Mouse (Mus musculus) heart, adult 18-20 months (tissue): ENCODE data around the gene 4930558C23Rik. TPM values are rescaled to one million over a fixed set of nuclear protein-coding genes. Genes with fewer than 3 reads are reported as not detected.
A peak's percentile ranks its signal among the peaks of the same experiment; 100 is the strongest.
"Not testable (repeated sequence)": the region's sequence is repeated elsewhere in the genome, so short reads cannot be mapped to it uniquely, and the experiment has no call there.

ENCODE experiments used
- DNase-seq, 2 experiments: peaks; one replicate each; pipeline ENCODE4 v3.0.0; 2021 to 2022; ENCODE audit warnings: mixed read lengths in 1 of 2
- total RNA-seq, 2 experiments: library from RNA; stranded (reverse); gene quantifications; 2 replicates each; pipeline ENCODE4 v1.2.3; 2021

Gene 4930558C23Rik
- total RNA-seq, 2 experiments from 2014 or later: not detected

GRCm38 (mm10) chr3:95373208-95373607 is 29.4 kb downstream of the 4930558C23Rik start:
- no peak for DNase-seq

- DNase-seq: no peak
Measured at GRCm38 (mm10) chr3:95370101-95370500, 32.5 kb downstream of the 4930558C23Rik start.

GRCm38 (mm10) chr3:95360276-95360675 is 42.4 kb downstream of the 4930558C23Rik start:
- not testable (repeated sequence) for DNase-seq

- DNase-seq: peak; percentile 7 to 13
Measured at GRCm38 (mm10) chr3:95357746-95358145, 44.9 kb downstream of the 4930558C23Rik start.

DNA sequence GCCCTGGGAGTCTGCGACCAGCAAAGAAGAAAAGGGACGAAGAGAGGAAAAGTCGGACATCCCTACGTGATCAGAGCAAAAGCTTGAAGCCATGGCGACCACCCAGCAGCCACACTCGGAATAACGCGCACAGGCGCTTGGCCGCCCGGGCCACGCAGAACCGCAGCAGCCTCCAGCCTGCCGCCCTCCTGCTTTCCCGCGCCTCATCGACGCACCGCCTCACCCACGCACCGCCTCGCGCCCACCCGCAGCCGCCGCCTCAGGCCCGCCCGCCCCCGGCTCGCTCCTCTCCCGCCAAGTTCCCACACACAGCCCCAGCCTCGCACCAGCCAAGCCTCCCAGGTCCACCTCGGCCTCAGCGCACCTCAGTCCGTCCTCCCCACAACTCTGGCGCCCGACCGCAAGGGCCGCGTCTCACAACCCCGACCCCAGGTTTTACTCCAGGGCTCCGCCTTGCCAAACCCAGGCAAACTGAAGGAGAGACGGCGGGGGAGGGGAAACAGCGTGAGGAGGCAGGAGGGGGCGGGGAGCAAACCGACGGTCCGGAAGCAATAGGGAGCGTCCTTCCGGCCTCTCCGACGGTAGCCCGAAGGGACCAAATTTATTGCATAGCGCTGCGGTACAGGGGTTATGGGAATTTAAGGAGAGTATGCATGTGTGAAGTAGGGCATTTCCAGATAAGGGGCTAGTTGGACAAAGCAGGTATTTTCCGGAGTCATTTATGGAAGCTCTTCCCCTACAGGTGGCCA is 45.8 kb downstream of the 4930558C23Rik start, which contains the start of gene Setdb1:
Gene Setdb1 (minus strand): TSS at position 502 of the 749 bp plus-strand sequence.
- DNase-seq: peak; percentile 96 to 98

GRCm38 (mm10) chr3:95355911-95356544 is 46.6 kb downstream of the 4930558C23Rik start:
- not testable (repeated sequence) for DNase-seq

GRCm38 (mm10) chr3:95349491-95349890 is 53.1 kb downstream of the 4930558C23Rik start:
- DNase-seq: peak; percentile 24

DNA sequence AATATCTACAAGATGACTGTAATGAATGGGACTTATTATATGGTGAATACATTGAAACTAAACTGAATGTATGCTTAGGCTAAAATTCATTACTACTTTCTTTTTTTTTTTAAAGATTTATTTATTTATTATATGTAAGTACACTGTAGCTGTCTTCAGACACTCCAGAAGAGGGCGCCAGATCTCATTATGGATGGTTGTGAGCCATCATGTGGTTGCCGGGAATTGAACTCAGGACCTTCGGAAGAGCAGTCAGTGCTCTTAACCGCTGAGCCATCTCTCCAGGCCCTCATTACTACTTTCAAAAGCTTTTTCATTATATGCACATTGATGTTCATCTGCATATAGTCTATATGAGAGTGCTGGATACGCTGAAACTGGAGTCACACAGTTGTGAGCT is 54.3 kb downstream of the 4930558C23Rik start:
- DNase-seq: not testable (repeated sequence)

DNA sequence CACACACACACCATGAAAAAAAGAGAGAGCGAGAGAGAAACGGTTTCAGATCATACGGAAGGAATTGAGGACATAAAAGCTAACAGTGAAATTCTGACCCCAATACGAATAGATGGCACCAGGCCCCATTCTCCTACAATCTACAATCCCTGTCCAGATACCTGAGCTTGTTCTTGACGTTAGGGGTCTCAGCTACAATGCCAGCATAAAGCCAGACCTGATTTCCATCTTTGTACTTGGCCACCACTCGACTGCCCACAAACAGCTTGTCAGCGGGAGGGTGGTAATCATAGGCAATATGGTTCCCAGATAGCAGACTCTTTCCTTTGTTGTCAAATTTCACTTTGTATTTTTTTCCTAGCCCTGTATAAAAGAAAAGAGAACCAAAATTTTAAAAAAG is 56.2 kb downstream of the 4930558C23Rik start:
- DNase-seq: no peak

GRCm38 (mm10) chr3:95343356-95344000 is 59.2 kb downstream of the 4930558C23Rik start:
- DNase-seq: not testable (repeated sequence)

DNA sequence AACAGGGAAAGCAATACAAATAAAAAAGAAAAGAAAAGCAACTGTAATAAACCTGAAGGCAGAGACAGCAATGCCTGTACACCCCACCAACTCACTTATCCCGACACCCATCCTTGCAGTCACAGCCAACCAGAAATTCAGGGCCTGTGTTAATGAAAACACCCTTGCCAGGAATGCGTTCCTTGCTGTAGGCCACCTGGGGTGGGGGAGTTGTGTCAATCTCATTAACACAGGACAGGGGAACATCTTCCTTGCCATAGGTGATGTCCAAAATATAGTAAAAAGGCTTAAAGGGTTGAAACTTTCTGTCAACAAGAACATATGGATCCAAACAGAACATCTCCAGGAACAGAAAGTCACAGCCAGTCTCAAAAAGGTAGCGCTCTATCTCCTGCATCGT is 64.4 kb downstream of the 4930558C23Rik start:
- DNase-seq: no peak

- DNase-seq: no peak
Measured at GRCm38 (mm10) chr3:95337345-95337744, 65.3 kb downstream of the 4930558C23Rik start.

Other genes with a start within 250 kb of the 4930558C23Rik start
- gene Sema6c, start 242.4 kb downstream of the 4930558C23Rik start, total RNA-seq: 1 to 10 TPM; 4.0 to 4.8 TPM
- 10 to 100 TPM; 11.2 to 13.9 TPM for gene Gabpb2, start 184.9 kb downstream of the 4930558C23Rik start, total RNA-seq
- 10 to 100 TPM; 19.3 to 21.8 TPM for gene Cdc42se1, start 174.1 kb downstream of the 4930558C23Rik start, total RNA-seq
- gene Mllt11, start 170.7 kb downstream of the 4930558C23Rik start, total RNA-seq: 1 to 10 TPM; 6.8 to 8.6 TPM
- not detected for gene Gm128, start 161.2 kb downstream of the 4930558C23Rik start, total RNA-seq
- gene Bnipl, start 151.6 kb downstream of the 4930558C23Rik start, total RNA-seq: not detected
- 10 to 100 TPM; 19.1 to 23.2 TPM for gene Mindy1, start 121.5 kb downstream of the 4930558C23Rik start, total RNA-seq
- gene Prune1, start 120.8 kb downstream of the 4930558C23Rik start, total RNA-seq: 10 to 100 TPM; 25.5 to 25.6 TPM
- gene Anxa9, start 95.7 kb downstream of the 4930558C23Rik start, total RNA-seq: under 1 TPM; 0.59 to 0.65 TPM
- gene Cers2, start 88.0 kb downstream of the 4930558C23Rik start, total RNA-seq: 10 to 100 TPM; 30.3 to 32.4 TPM
- gene Setdb1, start 45.6 kb downstream of the 4930558C23Rik start, total RNA-seq: 10 to 100 TPM; 10.9 to 11.6 TPM
- gene Arnt, start 31.5 kb upstream of the 4930558C23Rik start, total RNA-seq: 10 to 100 TPM; 34.0 to 34.9 TPM
- gene Ctsk, start 96.4 kb upstream of the 4930558C23Rik start, total RNA-seq: 1 to 10 TPM; 5.5 to 7.4 TPM
- gene Ctss, start 123.9 kb upstream of the 4930558C23Rik start, total RNA-seq: 10 to 100 TPM; 18.2 to 24.3 TPM
- not detected for gene Hormad1, start 156.8 kb upstream of the 4930558C23Rik start, total RNA-seq
- gene Golph3l, start 186.1 kb upstream of the 4930558C23Rik start, total RNA-seq: 10 to 100 TPM; 18.0 to 19.9 TPM
- 10 to 100 TPM; 74.3 to 75.2 TPM for gene Ensa, start 222.2 kb upstream of the 4930558C23Rik start, total RNA-seq